Mouse (Mus musculus) heart, adult 18-20 months (tissue): ENCODE measurements around the gene Mknk2. TPM values are rescaled to one million over a fixed set of nuclear protein-coding genes. Genes with fewer than 3 reads are reported as not detected.

Experiments
- DNase-seq, 2 experiments: peaks; one replicate each; pipeline ENCODE4 v3.0.0; 2021 to 2022; ENCODE audit warnings: mixed read lengths in 1 of 2
- long read RNA-seq, 2 experiments: library from polyadenylated mRNA; stranded (forward); transcript quantifications; one replicate each; pipeline ENCODE4 v2.0.0; 2021
- total RNA-seq, 2 experiments: library from RNA; stranded (reverse); gene quantifications; 2 replicates each; pipeline ENCODE4 v1.2.3; 2021

The Mknk2 gene
- total RNA-seq = 100 to 1,000 TPM; 185 to 204 TPM
- long read RNA-seq, experiment 1, transcript Mknk2-205 (14 exons, 3,439 nt) = major isoform, 57 of 312 reads
- long read RNA-seq, experiment 1, partial matches to known transcripts = 24 of 312 reads
- long read RNA-seq, experiment 1, other reads (novel, unspliced or antisense) = 230 of 312 reads
- long read RNA-seq, experiment 2, transcript Mknk2-205 (14 exons, 3,439 nt) = major isoform, 11 of 142 reads
- long read RNA-seq, experiment 2, partial matches to known transcripts = 16 of 142 reads
- long read RNA-seq, experiment 2, other reads (novel, unspliced or antisense) = 114 of 142 reads

DNA sequence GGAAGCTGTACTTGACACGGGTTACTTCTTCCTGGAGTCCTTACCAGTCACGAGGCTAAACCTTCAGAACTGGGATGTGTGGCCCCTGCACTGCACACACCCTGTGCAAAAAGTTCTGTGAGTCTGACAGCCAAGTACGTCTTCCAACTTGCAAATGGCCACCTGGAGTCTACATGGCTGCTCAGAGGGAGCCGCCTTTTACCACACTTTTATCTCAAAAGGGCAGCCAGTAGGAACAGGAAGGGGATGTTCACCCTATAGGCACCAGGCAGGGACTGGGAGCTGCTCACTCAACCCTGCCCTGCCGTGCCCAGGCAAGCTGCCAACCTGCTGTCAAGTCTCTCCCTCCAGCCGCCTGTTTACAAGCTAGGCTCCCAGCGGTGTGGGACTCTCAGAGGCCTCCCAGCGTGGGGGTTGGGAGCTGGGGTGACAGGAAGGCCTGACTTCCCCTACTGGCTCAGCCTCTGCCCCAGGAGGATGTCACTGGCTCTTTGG, at the start of gene Mknk2:
Gene Mknk2, minus strand, starts transcription at position 171 of the 495 bp plus-strand sequence.
- DNase-seq = peak; percentile 94 to 98

DNA sequence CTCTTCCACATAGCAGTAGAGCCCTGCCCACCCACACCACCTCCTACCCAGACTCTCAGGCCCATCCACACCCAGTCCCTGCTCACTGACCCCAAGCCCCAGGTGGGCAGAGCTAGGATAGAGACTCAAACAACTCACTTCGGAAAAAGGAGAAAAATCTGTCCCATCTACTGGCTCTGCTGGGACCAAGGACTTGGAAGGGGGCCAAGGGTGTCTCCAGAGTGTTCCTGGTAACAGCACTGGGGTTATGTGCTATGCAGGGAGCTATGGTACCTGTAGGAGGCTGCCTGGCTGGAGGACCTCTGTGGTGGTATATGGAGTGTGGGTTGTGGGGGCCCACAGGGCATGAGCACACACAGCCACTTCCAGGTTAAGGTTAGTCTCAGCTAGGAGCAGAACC, 39.4 kb upstream of the Mknk2 start:
- DNase-seq = no peak

DNA sequence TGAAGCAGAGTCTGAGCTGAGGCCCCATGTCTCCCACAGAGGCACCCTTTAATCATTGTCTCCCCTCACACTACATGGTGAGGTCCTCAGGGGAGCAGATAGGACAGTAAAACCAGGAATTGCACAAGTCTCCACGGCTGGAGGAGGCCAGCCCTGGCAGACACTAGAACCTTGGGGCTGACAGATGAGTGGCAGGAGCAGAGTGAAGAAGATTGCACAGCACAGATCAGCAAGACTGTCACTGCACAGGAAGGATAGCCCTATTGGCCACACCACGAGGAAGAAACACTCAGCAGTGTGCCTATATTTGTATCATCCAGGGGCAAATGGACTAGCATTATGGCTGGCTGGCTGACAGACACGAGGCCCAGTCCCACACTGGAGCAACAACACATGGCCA, 32.9 kb upstream of the Mknk2 start:
- no peak for DNase-seq

DNA sequence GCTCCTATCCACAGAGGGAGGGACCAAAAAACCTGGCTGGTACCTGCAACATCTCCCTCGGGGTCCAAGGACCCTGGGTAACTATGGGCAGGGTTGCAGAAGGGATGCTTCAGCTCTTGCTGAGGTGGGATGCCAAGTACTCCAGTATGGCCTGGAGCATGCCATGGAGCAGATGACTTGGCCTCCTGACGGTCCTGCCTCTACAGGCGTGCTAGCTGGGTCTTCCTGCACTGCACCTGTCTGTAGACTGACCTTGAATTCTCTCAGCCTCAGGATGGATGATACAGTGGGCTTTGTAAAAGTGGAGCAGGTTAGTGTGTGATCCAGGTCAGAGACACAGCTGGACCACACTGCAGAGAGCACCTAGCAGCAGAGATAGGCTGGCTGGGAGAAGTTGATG, 27.6 kb upstream of the Mknk2 start:
- DNase-seq = no peak

DNA sequence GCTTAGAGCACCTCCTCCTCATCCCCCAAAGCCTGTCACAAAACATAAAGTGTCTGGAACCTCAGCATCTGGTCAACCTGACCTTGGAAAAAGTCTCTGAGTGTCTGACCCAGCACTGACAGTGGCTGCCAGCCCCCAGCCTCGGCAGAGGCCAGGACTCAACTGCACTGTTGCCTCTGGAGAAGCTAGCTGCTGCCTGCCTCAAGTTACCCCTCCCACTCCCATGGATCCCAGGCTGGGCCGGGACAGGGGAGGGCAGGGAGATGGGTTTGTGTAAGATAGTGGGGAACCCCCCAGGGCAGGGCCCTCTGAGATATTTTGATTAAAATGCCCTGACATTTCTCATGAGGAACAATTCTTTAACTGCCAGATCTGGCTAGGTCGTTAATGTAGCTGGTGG, 27.1 kb upstream of the Mknk2 start:
- DNase-seq = no peak

DNA sequence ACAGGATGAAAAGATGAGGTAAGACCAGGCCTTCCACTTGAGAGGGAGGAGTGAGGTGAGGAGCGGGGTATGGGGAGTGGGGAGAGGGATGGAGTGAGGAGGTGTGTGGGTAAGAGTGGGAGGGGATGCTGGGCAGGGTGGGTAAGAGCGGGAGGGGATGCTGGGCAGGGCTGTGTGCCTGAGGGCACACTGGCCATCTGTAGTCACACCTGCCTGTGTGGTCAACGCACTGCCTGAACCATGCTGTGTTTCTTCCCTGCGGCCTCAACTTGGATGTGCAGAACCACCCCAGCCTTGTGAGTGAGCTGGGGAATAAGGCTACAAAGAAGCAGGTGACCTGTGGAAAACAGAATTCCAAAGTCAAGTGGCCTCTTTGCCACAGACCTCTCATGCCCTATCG, 26.5 kb upstream of the Mknk2 start:
- DNase-seq = no peak

DNA sequence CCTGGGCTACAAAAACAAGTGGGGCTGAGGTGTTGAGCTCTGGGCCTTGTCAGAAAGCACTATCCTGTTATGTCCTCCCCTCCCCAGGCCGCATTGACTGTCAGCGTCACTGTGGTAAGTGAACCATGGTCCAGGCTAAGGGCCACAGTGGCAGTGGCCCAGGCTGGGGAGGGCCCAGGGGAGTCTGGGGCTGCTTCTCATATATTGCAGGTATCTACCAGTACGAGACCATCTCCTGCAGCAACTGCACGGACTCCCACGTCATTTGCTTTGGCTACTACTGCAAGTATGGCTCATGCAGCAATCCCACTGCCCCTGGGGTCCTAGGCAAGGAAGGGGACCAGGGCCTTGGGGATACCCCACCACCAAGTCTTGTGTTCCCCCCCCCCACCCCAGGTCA, 25.7 kb upstream of the Mknk2 start:
- DNase-seq = no peak

DNA sequence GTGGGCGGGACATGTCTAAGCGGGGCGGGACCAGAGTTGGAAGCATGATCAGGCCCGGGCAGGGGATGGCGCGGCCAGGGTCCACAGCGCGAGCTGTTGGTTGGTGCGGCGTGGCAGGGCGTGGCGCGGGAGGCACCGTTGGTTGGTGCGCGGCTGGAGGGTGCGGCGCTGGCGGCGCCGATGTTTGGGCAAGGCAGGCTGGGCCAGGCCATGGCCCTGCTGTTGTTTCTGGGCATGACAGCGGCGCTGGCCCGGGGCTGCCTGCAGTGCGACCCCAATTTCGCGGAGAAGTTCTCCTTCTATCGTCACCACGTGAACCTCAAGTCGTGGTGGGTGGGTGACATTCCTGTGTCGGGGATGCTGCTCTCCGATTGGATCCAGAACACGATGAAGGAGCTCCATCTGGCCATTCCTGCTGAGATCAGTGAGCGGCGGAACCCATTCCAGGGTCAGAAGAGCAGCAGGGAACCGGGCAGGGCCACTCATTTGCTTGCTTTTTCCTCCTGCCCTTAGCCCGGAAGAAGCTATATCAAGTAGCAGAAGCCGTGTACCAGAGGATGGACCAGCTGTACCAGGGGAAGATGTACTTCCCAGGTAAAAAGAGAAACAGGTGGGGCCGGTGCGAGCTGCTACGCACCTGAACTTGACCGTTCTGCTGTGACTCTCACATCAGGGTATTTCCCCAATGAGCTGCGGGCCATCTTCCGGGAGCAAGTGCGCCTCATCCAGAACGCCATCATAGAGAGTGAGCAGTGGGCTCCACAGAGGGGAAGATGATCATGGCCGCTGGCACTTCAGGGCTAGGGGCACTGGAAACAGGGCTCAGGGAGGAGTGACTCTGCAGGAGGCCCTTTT, 24.9 kb upstream of the Mknk2 start:
- peak; percentile 96 for DNase-seq

DNA sequence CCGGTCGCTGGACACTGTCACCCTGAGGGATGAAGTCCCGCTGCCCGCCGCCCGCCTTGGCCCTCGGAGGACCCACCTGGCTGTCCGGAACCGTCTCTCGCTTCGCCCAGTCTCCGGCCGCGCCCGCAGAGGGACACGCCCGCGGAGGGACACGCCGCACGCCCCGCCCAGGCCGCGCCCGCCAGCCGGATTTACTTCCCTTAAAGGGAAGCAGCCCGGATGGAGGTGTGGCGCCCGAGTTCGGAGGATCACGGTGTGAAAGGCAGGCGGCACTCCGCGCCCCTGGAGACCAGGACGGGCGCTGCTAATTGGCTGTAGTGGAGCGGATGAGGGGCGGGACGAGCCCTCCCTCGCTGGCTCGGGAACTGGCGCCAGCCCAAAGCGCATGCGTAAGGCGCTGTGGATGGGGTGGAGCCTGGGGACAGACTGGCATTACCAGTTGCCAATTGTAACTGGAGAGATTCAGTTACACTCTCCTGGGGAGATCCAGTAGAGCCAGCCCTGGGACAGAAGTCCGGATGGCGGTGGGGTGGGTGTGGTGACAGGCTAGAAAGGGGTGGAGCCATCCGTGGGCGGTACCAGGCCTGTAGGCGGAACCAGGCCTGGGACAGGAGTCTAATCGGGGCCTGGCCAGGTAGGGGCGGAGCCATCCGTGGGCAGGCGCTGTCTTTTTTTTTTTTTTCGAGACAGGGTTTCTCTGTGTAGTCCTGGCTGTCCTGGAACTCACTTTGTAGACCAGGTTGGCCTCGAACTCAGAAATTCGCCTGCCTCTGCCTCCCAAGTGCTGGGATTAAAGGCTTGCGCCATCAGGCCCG, 24.0 kb upstream of the Mknk2 start, which contains the start of the genes Mob3a and Izumo4:
Gene Mob3a, minus strand, starts transcription at position 257 of the 815 bp plus-strand sequence.
Gene Izumo4, plus strand, starts transcription at position 464 of the 815 bp plus-strand sequence.
- DNase-seq = peak; percentile 98 to 100

DNA sequence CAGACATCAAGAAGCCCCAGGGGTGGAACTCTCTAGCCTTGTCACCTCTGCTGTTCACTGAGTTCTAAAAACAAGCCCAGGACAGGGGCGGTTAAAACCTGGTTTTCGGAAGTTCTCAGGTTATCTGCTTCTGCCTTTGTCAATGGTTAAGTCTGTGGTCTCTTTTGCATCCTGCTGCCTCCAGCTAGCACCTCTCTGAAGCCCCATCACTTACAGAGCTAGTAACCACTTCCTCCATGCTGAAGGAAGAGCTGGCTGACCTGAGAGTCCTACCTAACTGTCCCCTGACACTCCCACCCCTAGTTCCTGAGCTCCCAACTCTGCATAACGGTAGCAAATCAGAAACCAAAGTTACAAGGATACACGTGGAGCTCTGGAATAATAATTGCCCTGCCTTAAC, 22.8 kb upstream of the Mknk2 start:
- peak in 1 of 2 experiments; percentile 26 for DNase-seq

DNA sequence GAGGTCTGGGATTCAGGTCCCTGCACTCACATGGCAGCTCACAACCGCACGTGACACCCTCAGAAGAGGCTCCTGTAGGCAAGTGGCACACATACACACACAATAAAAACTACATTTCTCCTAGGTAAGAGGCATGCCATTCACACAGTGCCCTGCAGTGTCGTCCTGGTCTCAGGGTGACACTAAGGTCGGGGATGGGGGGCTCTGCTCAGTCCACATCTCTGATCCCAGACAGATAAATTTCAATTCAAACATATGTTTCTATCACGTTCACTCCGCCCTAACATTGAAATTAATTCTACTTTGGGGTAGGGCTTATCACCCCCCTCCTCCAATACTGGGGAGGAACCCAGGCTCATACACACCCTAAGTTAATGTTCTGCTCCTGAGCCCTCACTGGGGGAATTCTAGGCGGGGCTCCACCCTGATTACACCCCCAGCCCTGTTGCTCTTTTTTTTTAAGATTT, 22.2 kb upstream of the Mknk2 start:
- DNase-seq = no peak

DNA sequence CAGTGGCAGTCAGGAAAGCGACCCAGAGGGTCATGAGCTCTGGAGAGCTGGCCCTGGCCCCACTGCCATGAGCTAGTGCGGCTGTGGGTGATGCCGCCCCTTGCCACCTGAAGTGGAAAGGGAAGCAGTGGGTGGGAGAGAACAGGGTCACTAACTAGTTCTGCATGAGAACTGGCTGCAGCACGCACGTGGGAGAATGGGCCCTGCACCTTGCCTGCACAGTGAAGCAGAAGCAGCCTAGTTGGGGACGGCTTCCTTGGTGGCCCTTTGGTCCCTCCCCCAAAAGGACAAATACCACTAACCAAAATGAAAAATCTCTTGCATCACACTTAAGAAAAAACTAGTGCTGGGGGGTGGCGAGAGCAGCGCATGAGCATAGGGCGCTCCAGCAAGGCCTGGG, 20.7 kb upstream of the Mknk2 start:
- DNase-seq = no peak

DNA sequence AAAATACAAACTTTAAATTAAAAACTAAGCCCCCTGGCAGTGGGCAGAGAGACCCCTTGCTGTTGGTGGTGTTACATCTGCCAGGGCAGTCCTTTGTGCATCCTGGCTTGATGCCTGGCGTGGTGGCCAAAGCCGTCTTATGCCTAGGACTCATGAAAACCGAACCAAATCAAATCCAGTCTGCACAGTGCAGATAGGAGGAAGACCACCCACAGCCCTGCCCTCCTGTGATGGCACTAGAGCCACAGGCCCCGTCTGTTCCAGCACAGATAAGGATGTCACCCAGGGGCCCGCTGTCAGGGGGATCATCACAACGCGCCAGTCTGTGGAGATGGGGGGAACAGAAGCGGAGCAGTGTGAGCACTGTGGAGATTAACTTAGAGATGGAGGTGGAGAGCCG, 19.9 kb upstream of the Mknk2 start:
- no peak for DNase-seq

DNA sequence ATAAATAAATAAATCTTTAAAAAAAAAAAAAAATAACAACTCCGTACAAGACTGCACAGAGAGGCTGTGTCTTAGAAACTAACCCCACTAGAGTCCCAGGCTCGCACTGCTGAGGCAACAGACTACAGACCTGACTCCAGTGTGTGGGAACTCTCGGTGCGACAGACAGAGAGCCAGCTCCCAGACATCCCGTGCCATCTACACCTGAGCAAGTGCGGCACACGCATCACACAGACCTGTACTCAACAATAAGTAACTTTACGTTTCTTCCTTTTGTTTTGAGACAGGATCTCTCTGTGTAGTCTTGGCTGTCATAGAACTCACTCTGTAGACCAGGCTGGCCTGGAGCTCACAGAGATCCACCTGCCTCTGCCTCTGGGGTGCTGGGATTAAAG, 19.5 kb upstream of the Mknk2 start:
- no peak for DNase-seq

DNA sequence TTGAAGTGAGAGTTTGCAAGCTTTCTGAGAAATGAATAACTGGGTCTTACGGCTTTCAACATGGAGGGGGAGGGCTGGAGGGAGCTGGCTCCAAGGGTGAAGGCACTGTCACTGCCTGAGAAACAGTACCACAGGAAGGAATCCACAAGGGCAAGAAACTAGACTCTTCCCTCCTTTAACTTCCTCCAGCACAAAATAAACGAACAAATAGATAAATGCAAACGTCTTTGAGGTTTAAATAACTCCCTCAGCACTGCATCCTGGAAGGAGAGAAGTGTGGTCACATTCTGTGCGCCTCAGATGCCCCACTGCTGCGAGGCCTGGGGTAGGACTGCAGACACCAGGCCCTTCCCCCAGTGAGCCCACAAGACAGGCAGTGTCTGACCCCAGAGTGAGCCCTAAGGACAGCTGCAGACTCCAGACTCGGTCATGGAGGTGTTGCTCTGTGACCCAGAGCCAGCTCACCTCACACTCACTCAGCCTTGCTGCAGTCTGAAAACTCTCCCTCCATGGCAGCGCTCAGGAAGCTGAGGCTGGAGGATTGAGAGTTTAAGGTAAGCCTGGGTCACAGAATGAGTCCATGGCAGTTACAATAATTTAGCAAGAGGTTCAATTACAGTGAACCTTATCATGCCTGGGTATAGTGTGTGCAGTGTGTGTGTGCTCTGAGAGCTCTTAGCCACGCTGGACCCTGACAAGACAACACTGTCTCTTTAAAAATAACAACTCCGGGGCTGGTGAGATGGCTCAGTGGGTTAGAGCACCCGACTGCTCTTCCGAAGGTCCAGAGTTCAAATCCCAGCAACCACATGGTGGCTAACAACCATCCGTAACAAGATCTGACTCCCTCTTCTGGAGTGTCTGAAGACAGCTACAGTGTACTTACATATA, 18.8 kb upstream of the Mknk2 start:
- DNase-seq = no peak

DNA sequence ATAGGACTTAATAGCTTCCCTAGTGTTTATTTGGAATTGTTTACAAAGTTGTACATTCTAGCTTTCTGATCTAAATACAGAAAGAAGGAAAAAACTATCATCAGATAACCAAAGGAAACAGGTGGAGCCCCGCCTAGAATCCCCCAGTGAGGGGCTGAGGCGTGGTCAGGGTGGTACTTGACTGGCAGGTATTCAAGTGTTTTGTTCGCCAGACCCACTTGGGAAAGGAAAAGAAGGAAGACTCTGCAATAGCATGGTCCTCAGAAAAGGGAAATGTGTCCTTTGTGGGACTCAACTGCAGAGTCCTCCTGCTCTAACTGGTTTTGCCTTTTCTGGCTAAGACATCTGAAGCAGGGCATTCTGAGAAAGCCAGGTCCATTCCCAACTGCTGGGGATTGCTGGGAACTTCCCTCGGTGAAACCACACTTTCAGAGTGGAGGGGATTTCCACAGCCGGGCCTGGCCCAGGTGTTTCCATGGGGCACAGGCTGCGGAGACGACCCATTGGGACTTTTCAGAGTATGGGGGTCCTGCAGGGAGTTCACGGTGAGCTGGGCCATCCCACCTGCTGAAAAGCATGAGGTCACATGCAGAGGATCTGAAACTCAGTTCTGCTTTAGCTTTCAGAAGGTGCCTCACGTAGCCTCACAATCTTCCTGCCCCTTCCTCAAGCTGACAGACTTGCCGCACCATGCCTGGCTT, 18.0 kb upstream of the Mknk2 start:
- no peak for DNase-seq

DNA sequence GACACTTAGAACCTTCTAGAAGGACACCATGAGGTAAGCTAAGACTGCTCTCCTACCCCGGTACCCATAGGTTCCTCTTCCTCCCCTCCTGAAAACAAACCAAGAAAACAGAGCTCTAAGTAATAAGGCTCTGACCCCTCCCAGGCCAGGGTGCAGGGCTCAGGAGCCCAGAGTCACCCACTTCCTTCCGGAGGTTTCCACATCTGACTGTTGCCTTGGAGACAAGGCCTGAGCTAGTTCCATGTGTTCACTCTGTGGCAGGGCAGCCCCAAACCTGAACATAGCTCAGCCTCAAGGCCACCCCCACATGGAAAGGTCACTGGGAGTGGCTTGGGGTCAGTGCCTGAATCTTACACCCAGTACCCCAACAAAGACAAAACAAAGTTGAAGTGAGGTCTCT, 17.3 kb upstream of the Mknk2 start:
- peak; percentile 60 to 89 for DNase-seq

DNA sequence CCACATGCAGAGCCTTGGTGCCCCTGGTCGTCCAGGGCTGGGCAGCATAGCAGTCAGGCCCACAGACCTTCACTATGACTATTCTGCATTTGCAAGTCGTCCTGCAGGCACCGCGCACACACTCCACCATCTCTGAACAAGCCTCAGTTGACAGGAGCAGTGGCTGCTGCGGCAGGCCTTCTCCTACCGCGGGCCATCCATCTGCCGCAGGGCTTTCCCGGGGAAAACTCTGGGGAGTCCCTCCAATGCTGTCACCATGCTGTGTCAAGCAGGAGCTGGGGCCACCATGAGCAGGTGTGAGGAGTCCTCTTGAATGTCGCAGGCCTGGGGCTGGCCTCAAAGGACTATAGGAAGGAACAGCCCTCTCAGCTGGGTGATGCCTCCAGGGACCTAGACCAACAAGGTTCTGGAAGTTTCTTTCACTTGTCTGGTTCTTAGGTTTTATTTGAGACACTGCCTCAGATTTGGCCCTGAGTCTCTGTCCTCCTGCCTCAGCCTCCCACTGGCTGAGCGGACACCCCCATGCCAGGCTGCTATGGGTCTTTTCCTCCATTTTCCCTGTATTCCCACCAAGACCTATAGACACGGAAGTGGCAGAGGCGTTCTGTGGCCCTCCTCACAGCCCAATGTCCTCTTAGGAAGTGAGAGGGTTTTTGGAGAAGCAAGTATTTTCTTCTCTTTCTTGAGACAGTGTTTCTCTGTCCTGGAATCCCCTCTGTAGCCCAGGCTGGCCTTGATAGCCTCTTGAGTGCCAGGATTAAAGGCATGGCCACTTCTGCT, 16.4 kb upstream of the Mknk2 start:
- no peak for DNase-seq

DNA sequence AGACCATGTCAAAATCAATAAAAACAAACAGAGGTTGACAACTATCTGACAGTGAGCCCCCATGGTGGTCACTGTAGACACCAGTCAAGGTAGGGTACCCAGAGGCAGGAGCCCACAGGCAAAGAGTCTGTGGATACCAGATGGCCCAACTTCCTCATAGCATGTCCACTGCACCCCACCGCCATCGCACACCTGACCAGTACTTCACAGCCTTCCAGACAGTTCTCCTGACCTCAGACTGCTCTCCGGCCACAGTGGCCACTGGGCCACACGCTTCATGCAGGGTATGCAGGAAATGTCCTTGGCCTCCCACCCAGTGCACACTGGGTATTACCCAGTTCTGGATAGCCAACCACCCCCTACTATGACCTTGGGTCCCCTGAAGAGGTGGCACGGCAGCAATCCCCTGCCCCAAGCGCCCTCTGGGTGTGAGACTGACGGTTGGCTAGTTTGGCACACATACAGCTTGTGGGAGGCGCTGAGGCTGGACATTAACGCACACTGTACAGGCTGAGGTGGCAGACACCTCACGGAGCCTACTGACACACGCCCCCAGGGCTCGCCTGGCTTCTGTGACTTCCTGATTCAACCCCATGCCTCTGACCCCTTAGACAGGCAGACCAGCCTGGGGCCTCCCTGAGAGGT, 15.6 kb upstream of the Mknk2 start:
- no peak for DNase-seq
